Mouse (Mus musculus) embryonic fibroblast, embryonic 13.5 days (primary cell): ENCODE data around the gene Kcnq1. TPM values are rescaled to one million over a fixed set of nuclear protein-coding genes. Genes with fewer than 3 reads are reported as not detected.
A peak's percentile ranks its signal among the peaks of the same experiment; 100 is the strongest.

Experiments used
- H3K27ac ChIP-seq: 2 replicates; pipeline ENCODE4 v1.5.1; 2012; ENCODE audit warnings: low read length, control low read depth, inconsistent platforms; ENCODE audit not compliant: insufficient read depth
- H3K4me1 ChIP-seq: 2 replicates; pipeline ENCODE4 v1.6.1; 2011; ENCODE audit warnings: low read length; ENCODE audit not compliant: control insufficient read depth, insufficient read depth
- H3K4me3 ChIP-seq: 2 replicates; pipeline ENCODE4 v1.5.1; 2011; ENCODE audit warnings: mild to moderate bottlenecking, control low read depth, low read length; ENCODE audit not compliant: insufficient read depth
- CTCF ChIP-seq: IDR thresholded peaks from 2 replicates; pipeline ENCODE4 v1.5.1; 2011; ENCODE audit warnings: mild to moderate bottlenecking, control low read depth, low read length, moderate library complexity, borderline replicate concordance; ENCODE audit not compliant: insufficient read depth
- POLR2A ChIP-seq: IDR thresholded peaks from 2 replicates; pipeline ENCODE4 v1.6.1; 2011; ENCODE audit warnings: low read depth, mild to moderate bottlenecking, control low read depth, low read length, moderate library complexity
- polyA plus RNA-seq: library from polyadenylated mRNA; stranded (reverse); fragments of >200 nt; gene quantifications from 2 replicates; pipeline ENCODE4 v1.2.4, GENCODE M21; 2011; ENCODE audit warnings: low read depth; ENCODE audit not compliant: missing spikeins, insufficient read length

The Kcnq1 gene
- polyA plus RNA-seq, 1 experiment = not detected

- no peak overlapping the region for H3K27ac ChIP-seq
- H3K4me3 ChIP-seq = no peak overlapping the region
- H3K4me1 ChIP-seq = no peaks in the 10 kb centered on the region
- TF ChIP-seq POLR2A = no peak
- TF ChIP-seq CTCF = peak; percentile 73
Observed at GRCm38 (mm10) chr7:143469946-143470345, 363.8 kb downstream of the Kcnq1 start.

- Histone ChIP-seq H3K27ac (no peak within 1 kb of the TSS), H3K4me3 (no peak within 1 kb of the TSS), H3K4me1 (no peaks in the 10 kb centered on the region)
- no peak for TF ChIP-seq POLR2A
- no peak for TF ChIP-seq CTCF
Observed at GRCm38 (mm10) chr7:143473347-143474101, 367.4 kb downstream of the Kcnq1 start, which contains the start of gene Slc22a18. Slc22a18 (plus strand) TSS chr7:143473736.

- Histone ChIP-seq H3K4me1 (no peaks in the 10 kb centered on the region), H3K27ac (no peak overlapping the region), H3K4me3 (no peak overlapping the region)
- TF ChIP-seq POLR2A (no peak), CTCF (no peak)
Observed at GRCm38 (mm10) chr7:143474811-143475210, 368.6 kb downstream of the Kcnq1 start.

- no peaks in the 10 kb centered on the region for H3K4me1 ChIP-seq
- no peak overlapping the region for H3K4me3 ChIP-seq
- no peak overlapping the region for H3K27ac ChIP-seq
- TF ChIP-seq CTCF (no peak), POLR2A (no peak)
Observed at GRCm38 (mm10) chr7:143475876-143476275, 369.7 kb downstream of the Kcnq1 start.

Other genes with a start within 250 kb of the Kcnq1 start
- not detected in 2 replicates for gene Th, start 175.2 kb upstream of the Kcnq1 start, polyA plus RNA-seq
- not detected in 2 replicates for gene Ascl2, start 137.1 kb upstream of the Kcnq1 start, polyA plus RNA-seq
- gene Tspan32, start 101.3 kb upstream of the Kcnq1 start, polyA plus RNA-seq = not detected in 2 replicates
- 684 and 894 TPM in 2 replicates for gene Cd81, start 53.6 kb upstream of the Kcnq1 start, polyA plus RNA-seq
- 35.9 and 38.8 TPM in 2 replicates for gene Tssc4, start 37.1 kb upstream of the Kcnq1 start, polyA plus RNA-seq
- gene Trpm5, start 11.7 kb upstream of the Kcnq1 start, polyA plus RNA-seq = 0.47 TPM in 1 of 2 replicates, not detected in the other